Mouse (Mus musculus): ENCODE measurements around the gene Gm45716. TPM values are rescaled to one million over a fixed set of nuclear protein-coding genes. Genes with fewer than 3 reads are reported as not detected.

The Gm45716 gene
- total RNA-seq, 2 experiments from 2014 or later = 4.9 to 5.8 TPM

DNA sequence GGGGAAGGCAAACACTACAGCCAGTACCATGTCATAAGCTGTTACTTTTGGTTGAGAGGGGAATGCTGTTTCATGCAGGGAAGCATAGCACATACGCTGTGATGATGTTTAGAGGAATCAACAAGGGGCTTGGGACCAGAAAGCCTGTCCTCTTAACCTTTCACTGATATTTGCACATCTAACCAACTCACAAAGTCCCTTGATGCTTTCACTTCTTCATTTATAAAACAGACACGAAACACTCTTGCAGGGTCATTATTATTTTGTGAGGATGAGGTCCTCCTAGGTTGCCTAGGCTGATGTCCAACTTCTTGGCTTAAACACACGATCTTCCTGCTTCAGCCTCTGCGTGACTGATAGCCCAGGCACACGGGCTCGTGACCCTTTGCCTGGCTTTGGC lies 58.1 kb downstream of the Gm45716 start:
- intact Hi-C loops (cut with DNase I) = no loop called here
- DNase-seq (ENCODE audit: low spot score in 2 of 2) = no peak

DNA sequence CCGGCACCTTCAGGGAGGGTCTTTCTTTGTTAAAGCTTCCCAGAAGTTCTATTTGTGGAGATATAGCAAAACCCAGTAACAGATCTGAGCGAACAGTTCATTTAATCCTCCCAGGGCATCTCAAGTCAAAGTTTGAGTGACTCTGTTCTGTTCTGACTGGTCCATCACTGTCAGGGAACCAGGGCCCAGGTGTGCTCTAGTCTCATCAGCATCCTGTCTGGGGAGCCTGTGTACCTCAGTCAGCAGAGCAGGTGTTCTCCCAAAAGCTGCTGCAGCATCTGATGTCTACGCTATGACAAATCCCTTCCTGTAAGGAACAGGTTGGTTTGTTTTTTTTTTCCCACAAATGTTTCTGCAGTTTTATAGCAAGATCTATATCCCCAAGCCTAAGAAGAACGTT lies 59.2 kb downstream of the Gm45716 start:
- DNase-seq (ENCODE audit: low spot score in 2 of 2) = no peak
- intact Hi-C loops (cut with DNase I) = no loop called here

DNA sequence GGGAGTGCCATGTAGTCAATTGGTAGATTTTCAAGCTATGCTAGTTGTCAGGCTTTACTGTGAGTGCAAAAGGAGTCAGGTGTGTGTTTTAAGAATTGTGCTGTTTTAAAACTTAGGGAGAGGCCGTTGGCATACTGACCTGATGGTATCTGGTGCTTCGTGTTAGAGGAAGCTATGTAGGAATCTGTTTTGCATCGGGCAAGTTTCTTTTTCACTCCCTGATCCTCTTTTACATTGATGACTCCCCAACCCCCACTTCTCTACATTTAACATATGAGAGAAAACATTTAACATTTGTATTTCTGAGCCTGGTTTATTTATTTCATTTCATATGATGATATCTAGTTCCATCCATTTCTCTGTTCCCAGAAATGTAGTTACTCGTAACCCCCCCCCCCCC lies 60.3 kb downstream of the Gm45716 start:
- intact Hi-C loops (cut with DNase I) = no loop called here

DNA sequence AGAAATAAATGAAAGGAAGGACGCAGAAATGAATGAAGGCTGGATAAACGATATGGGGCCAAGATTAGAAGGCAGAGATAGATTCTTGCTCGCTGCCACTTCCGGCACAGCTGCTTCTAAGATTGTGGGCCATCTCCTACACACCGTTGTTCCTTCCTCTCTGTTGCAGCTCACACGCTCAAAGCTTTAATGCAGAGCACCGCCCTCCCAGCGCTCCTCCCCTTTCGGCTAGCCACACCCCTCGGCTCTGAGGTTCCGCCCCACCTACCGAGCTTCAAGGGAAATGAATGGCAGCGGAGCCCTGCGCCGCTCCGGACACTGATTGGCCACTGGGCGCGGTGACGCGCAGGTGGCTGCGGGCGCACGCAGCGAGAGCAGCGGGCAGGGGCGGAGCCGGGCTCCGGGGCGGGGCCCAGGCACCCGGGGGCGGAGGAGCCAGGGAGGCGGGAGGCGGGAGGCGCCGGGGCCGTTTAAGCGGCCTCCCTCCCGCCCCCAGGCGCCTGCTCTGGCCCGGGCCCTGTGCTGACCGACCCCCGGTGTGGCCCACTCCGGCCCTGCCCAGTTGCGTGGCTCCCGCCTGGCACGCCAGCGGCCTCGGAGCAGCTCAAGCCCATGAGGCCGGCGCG lies 61.7 kb downstream of the Gm45716 start, which contains the start of gene Mmd:
Mmd (plus strand) TSS at position 432 of the 626 bp plus-strand sequence.
- intact Hi-C loops (cut with DNase I) = no loop called here
- DNase-seq (ENCODE audit: low spot score in 2 of 2) = peak; percentile 98

More for the DNA sequence above, 60.3 kb downstream of the Gm45716 start:
- DNase-seq (ENCODE audit: low spot score in 2 of 2) = no peak

DNA sequence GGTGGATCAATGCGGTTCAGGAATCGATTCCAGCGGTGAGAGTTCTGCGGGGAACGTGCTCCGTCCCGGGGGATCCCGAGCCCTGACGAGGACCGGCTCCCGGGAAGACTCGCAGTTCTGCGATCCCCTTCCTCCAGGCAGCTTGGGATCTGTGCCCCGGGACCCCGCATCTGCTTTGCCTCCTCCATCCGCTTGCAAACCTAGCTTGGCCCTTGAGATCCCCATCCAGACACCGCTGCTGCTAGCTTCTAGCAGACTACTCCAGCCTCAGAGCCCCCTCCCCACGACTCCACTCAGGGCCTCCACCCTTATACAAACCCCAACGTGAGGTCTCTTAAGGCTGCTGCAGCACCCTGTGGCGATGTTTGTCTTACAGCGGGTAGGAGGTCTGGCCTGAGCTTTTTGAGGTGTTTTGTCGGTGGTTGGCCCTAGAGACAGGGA lies 62.2 kb downstream of the Gm45716 start:
- intact Hi-C loops (cut with DNase I) = no loop called here
- peak in 1 of 2 experiments; percentile 27 for DNase-seq (ENCODE audit: low spot score in 2 of 2)

DNA sequence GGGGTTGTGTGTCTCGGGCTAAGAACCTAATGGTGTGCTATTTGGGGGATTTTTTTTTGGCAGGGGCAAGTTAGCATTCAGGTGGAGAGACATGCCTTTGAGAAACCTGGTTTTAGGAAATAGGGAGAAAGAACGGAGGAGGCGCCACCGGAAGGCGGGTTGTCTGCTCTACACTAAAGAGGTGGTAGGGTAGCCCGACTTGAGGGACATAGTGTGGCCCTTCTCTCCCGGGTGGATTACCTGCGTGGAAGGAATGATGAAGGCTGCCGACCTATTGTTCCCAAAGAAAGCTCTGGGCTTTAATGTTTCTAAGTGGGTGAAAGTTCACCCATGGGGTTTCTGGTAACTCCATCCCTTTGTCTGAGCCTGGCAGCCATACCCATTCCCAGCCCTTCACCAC lies 62.7 kb downstream of the Gm45716 start:
- DNase-seq (ENCODE audit: low spot score in 2 of 2) = no peak
- intact Hi-C loops (cut with DNase I) = no loop called here

DNA sequence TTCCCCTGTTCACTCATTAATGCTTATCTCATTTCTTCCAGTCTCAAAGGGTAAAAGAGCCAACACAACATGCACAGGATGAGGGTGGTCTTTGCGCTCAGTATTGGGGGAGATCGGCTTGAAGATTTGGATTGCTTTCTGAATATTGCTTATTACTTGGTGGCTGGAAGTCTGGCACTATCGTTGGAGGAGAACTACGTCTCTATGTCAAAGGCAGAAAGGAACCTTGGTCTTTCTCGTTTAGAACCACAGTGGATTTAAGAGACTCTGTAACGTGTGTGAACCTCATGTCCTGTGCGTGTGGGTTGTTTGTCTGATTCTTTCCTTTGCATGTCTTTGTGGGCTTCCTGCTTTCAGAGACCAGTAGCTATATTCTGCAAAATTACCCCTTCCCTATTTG lies 63.2 kb downstream of the Gm45716 start:
- intact Hi-C loops (cut with DNase I) = no loop called here
- DNase-seq (ENCODE audit: low spot score in 2 of 2) = no peak

DNA sequence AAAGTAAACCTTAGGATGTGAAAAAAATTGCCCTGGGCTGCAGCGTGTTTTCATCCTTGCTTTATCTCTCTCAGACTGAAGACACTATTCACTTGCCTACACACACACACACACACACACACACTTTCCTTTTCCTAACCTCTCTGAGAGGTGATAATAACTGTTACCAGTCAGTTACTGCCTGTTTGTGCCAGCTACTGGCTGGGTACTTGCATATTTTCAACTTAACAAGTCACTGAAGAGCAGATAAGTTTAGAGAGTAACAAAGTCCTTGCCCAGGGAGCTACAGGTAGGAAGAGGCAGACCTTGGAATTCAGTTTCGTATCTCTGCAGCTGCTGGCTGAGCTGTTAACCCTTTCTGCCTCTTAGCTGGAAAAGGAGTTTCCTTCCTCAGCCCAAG lies 64.4 kb downstream of the Gm45716 start:
- intact Hi-C loops (cut with DNase I) = no loop called here
- no peak for DNase-seq (ENCODE audit: low spot score in 2 of 2)

DNA sequence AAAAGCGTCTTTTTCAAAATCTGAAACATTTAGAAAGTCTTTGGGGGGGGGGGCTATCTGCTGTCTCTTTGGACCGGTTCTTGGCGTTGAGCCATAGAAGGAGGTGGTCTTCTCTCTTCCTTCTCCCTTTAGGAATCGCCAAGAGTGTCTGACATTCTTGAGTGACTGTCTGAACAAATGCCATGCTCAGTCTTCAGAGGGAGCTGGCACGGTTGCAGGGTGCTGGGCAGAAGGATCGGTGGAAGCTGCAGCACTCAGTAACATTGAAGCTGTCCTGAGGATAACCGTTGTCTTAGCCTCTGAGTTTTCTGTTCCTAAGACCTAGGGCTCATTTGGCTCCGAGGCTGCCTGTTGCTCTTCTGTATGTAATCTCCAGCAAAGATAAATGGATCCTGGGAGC lies 64.9 kb downstream of the Gm45716 start:
- intact Hi-C loops (cut with DNase I) = no loop called here
- no peak for DNase-seq (ENCODE audit: low spot score in 2 of 2)

DNA sequence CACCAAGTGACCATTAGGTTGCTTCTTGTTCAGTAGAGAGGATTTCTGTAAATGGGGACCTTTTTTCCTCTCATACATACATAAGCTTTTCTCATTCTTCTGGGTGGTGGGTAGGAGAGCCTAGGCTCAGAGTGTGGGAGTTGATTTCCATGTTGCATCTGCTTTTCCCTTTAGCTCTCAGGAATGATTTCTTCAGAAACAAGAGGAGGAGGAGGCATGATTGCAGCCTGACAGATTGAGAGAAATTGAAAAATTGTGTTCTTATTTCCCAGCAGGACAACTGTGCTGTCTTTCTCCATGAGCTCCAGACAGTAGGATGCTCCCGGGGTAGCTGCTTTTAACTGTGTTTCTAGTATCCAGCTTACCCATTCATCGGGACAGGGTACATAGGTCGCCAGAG lies 67.1 kb downstream of the Gm45716 start:
- intact Hi-C loops (cut with DNase I) = no loop called here
- no peak for DNase-seq (ENCODE audit: low spot score in 2 of 2)

DNA sequence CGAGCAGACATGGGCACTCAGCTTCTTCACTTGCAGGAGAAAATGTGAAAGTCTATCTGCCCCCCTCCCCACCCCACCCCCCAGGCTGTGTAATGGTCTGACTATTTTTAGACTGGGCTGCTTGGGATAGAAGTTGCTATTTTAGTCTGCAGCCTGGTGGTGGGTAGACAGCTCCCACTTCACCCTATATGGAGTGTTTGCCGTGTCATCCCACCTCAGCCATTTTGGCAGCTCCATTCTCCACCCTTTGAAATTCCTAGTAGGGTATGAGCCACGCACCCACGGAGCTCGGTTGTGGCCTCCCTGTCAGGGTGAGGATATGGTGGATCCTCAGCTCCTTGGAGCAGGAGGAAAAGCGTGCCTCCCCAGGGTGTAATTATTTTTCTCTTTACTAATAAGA lies 68.2 kb downstream of the Gm45716 start:
- DNase-seq (ENCODE audit: low spot score in 2 of 2) = peak in 1 of 2 experiments; percentile 52
- intact Hi-C loops (cut with DNase I) = loop anchor here (5.0 kb wide), 1 partner anchor 132 kb away; no protein-coding TSS in a partner anchor

DNA sequence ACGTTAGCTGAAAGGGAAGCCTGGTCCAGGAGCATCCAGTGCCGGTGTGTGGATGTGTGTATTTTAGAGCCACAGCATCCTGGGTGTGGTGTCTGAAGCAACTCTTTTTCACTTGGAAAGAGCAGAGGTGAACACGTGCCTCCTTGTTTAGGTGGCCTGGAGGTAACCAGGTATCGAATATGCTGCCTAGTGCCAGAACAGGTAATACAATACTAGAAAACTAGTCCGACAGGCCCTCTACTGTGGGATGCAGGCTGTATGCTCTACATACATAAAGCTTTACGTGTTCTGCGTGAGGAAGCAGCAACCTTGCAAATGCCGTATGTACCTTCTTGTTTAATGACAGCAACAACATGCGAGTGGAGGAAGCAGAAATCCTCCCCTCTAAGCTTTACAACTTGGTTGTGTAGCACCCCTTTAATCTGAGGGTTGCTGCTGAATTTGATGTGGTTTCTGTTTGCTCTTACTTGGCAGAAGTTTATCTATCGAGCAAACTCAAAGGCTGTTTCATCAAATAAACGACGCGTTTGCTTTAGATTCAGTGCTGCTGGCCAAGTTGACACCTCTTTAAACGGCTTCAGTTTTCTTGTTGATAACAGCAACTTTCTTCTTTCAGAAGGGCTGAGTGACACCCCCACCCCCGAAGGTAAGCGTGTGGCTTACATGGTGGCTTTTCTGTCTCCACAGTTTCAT lies 69.5 kb downstream of the Gm45716 start:
- intact Hi-C loops (cut with DNase I) = loop anchor here (5.0 kb wide), 1 partner anchor 130 kb away; no protein-coding TSS in a partner anchor
- no peak for DNase-seq (ENCODE audit: low spot score in 2 of 2)

DNA sequence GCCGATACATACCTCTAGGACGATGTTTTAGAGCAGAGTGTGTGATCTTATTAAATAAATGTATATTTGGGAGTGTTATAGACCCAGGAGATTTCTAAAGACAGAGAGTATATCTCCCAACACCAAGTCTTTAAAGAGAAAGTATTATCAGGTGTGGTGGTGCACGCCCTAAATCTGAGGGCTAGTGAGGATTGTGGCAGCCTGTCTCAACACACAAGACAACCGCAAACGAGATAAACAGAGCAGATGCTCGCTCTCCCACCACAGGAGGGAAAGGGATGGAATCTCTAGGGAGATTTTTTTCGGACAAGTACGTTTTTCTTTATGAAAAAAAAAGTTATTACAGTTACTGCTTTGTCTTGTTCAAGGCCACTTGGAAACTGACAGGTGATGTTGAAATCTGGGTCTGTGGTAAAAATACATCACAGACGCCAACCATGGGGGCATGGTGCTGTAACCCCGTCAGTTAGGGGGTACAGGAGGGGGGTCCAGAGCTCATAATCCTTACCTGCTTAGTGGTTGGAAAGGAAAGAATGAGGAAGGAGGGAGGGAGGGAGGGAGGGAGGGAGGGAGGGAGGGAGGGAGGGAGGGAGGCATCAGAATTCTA lies 70.9 kb downstream of the Gm45716 start:
- no peak for DNase-seq (ENCODE audit: low spot score in 2 of 2)
- intact Hi-C loops (cut with DNase I) = loop anchor here (5.0 kb wide), 1 partner anchor 129 kb away; no protein-coding TSS in a partner anchor

DNA sequence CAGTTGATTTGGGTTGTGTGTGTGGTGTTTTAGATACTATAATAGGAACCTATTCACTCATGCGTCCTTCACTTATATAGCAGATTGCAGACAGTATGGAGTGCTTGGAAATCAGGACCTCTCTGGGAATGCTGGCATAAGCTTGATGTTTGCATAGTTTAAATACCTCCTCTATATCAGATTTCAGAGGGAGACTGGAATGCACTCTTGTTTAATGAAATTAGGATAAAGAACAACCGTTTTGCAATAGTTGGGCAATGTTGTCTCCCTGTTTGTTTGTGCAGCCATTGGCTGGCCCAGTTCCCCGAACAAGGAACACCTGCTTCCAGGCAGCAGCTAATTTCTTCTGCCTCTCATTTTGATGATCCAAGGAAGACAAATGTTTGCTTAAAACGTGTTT lies 71.6 kb downstream of the Gm45716 start:
- intact Hi-C loops (cut with DNase I) = loop anchor here (5.0 kb wide), 1 partner anchor 128 kb away; no protein-coding TSS in a partner anchor
- DNase-seq (ENCODE audit: low spot score in 2 of 2) = no peak

DNA sequence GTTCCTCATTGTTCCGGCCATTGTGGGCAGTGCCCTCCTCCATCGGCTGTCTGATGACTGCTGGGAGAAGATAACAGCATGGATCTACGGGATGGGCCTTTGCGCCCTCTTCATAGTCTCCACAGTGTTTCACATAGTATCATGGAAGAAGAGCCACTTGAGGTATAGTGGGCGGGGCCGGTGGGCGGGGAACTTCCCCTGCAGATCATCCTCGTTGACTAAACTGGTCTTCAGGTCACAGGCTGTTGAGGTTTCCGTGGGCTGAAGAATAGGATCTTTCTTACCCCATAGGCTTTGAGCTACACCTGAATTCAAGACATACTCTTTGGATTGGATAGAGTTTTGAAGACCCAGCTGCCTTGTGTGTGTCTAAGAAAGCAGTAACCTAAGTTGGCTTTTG lies 72.3 kb downstream of the Gm45716 start:
- no peak for DNase-seq (ENCODE audit: low spot score in 2 of 2)
- intact Hi-C loops (cut with DNase I) = loop anchor here (5.0 kb wide), 1 partner anchor 127 kb away; no protein-coding TSS in a partner anchor

DNA sequence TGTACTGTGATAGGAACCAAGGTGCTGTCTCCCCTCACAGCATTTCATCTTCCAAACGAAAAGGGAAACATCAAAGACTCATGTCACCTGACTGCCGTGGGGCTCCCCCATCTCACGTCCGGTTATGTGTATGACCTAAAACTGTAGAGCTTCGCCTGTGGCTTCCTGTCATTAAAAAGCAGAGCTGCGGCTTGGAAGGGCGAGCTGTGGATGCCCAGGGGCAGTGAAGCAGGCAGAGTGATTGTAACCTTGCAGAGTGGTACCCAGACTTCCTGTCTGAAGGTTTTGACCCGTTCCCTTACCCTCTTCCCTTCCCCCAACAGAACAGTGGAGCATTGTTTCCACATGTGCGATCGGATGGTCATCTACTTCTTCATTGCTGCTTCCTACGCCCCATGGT lies 76.7 kb downstream of the Gm45716 start:
- intact Hi-C loops (cut with DNase I) = no loop called here
- no peak for DNase-seq (ENCODE audit: low spot score in 2 of 2)

DNA sequence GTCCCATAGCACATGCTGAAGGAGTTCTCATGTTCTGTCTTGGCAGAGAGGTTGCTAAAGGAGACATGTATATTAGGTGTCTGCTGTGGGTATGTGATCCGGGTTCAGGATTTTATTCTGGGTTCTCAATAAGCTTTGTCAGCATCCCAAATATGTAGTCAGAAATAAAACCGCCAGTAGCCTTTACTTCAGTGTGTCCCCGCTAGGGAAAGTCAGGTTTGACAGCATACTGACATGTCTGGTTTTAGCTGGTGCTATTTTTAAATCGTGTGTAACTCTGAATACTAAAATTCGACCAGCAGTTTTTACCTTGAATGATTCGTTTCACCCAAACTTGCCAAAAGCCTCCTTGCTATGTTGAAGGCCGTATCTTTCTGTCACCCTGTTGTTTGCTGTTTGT lies 78.1 kb downstream of the Gm45716 start:
- DNase-seq (ENCODE audit: low spot score in 2 of 2) = no peak
- intact Hi-C loops (cut with DNase I) = no loop called here

DNA sequence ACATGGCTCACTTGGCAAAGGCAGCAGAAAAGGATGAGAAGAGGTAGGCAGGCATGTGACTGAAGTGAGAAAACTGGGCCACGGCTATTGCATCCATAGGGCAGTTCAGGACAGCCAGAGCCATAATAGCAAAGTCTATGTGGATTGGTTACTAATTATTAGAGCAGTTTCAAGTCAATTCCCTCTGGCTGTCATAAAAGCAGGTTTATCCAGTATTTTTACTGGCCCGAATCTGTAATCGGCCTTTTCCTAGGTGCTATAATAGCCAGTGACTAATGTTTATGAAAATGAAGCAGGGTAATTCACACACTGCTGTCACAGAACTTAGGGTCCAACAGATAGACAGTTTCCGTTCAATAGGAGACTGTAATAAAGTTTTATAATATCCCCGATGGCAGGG lies 81.5 kb downstream of the Gm45716 start:
- DNase-seq (ENCODE audit: low spot score in 2 of 2) = no peak
- intact Hi-C loops (cut with DNase I) = no loop called here

DNA sequence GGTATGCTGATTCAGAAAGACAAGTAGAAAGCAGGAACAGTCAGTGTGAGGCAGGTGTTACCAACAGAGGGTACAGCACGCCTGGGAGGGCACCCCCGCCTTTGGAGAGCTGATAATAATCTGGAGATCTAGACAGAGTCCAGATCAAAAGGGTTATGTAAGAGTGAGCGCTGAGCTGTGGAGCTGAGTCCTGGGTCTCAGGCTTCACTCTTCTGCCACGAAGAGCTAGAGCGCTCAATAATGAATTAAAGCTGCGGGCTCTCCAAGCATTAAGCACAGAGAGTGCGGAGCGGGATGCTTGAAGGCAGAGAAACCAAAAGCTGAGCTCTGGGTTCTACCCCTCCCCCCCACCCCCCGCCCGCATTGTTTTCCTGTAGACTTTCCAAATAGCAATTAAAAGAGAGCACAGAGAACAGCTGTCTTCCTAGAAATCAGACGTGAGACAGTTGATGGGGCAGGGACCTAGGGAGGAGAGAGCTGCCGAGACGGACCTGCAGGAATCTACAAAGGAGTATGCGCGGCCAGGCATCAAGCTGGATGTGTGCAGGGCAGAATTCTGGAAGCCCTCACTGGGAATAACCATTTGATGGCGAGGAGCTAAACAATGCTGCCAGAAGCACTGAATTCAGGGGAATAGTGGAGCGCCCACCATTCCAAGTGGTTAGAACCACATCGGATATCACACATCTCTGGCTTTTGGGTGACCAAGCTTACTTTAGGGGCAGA lies 82.1 kb downstream of the Gm45716 start:
- intact Hi-C loops (cut with DNase I) = no loop called here
- no peak for DNase-seq (ENCODE audit: low spot score in 2 of 2)

Data from left cerebral cortex, postnatal 14 days (tissue).